Mouse (Mus musculus) stomach, embryonic 14.5 days (tissue): ENCODE measurements at regions not wholly inside any gene's neighbourhood (a gene's known extent, or its start where the extent isn't known, plus 50 kb on each side); places are given as distances from the start of the nearest gene placed in this dataset.

Experiments
- ATAC-seq: fragments of 200-750 bp; cut with Nextera tagmentation; 2 replicates; pipeline ENCODE4 v1.8.0; 2017; ENCODE audit warnings: low read depth, moderate TSS enrichment; ENCODE audit not compliant: insufficient number of reproducible peaks, insufficient read depth, low FRiP score
- H3K27ac ChIP-seq: fragments of 300-500 bp; sonication (generic); 2 replicates; pipeline ENCODE4 v1.5.1; 2014; ENCODE audit warnings: mild to moderate bottlenecking, low read length, moderate library complexity, mixed read lengths
- H3K27me3 ChIP-seq: fragments of 300-500 bp; sonication (generic); 2 replicates; pipeline ENCODE4 v1.6.1; 2014; ENCODE audit warnings: low read length, control low read depth, mixed read lengths; ENCODE audit not compliant: control insufficient read depth, insufficient read depth
- H3K36me3 ChIP-seq: fragments of 300-500 bp; sonication (generic); 2 replicates; pipeline ENCODE4 v1.6.1; 2014; ENCODE audit warnings: mild to moderate bottlenecking, control low read depth, low read length, moderate library complexity, mixed read lengths; ENCODE audit not compliant: control insufficient read depth, insufficient read depth
- H3K4me1 ChIP-seq: fragments of 300-500 bp; sonication (generic); 2 replicates; pipeline ENCODE4 v1.6.1; 2014; ENCODE audit warnings: low read length, control low read depth, mixed read lengths; ENCODE audit not compliant: control insufficient read depth, insufficient read depth
- H3K4me2 ChIP-seq: fragments of 300-500 bp; sonication (generic); replicated peaks from 2 replicates; pipeline ENCODE4 v1.6.1; 2014; ENCODE audit warnings: low read depth, low read length, control low read depth
- H3K4me3 ChIP-seq: fragments of 300-500 bp; sonication (generic); 2 replicates; pipeline ENCODE4 v1.5.1; 2014; ENCODE audit warnings: low read depth, low read length, control low read depth
- H3K9ac ChIP-seq: fragments of 300-500 bp; sonication (generic); replicated peaks from 2 replicates; pipeline ENCODE4 v1.6.1; 2014; ENCODE audit warnings: low read depth, mild to moderate bottlenecking, control low read depth, low read length, moderate library complexity, mixed read lengths
- H3K9me3 ChIP-seq: fragments of 300-500 bp; sonication (generic); 2 replicates; pipeline ENCODE4 v1.6.1; 2016; ENCODE audit warnings: low read depth, low read length, control low read depth; ENCODE audit not compliant: control insufficient read depth
- WGBS: fragments of 180-500 bp; shearing (Covaris S2); extraction: QIAGEN DNeasy Blood & Tissue Kit; methylation state at CpG from one replicate; pipeline ENCODE4 v1.1.7; 2014; 5-methylcytosine and 5-hydroxymethylcytosine counted together

- H3K4me2 ChIP-seq: no peak overlapping the region
- ATAC-seq: no peak
- no peaks in the 10 kb centered on the region for H3K27me3 ChIP-seq
- WGBS: 62% methylated on average over 5 of the region's 5 CpGs
- no peak overlapping the region for H3K27ac ChIP-seq
- H3K9me3 ChIP-seq: no peaks in the 10 kb centered on the region
- no peak overlapping the region for H3K9ac ChIP-seq
- H3K4me1 ChIP-seq: 0 out of 2 replicates have a peak, but pooled peaks cover 2% of the 10 kb centered on the region
- no peaks in the 10 kb centered on the region for H3K36me3 ChIP-seq
- H3K4me3 ChIP-seq: no peak overlapping the region
These were observed 116.5 kb downstream of the Edn3 start for GRCm38 (mm10) chr2:174876886-174877285.

GRCm38 (mm10) chr2:174878979-174879378, 118.6 kb downstream of the Edn3 start:
- no peaks in the 10 kb centered on the region for H3K27me3 ChIP-seq
- H3K27ac ChIP-seq: no peak overlapping the region
- no peaks in the 10 kb centered on the region for H3K9me3 ChIP-seq
- no peak overlapping the region for H3K9ac ChIP-seq
- H3K4me2 ChIP-seq: no peak overlapping the region
- H3K36me3 ChIP-seq: no peaks in the 10 kb centered on the region
- ATAC-seq: no peak
- H3K4me1 ChIP-seq: no peaks in the 10 kb centered on the region
- 20% methylated on average over 4 of the region's 4 CpGs for WGBS
- no peak overlapping the region for H3K4me3 ChIP-seq

- WGBS: 81% methylated on average over 13 of the region's 13 CpGs
- 0 out of 2 replicates have a peak, but pooled peaks cover 5% of the 10 kb centered on the region for H3K4me1 ChIP-seq
- ATAC-seq: no peak
These were observed 120.2 kb downstream of the Edn3 start for GRCm38 (mm10) chr2:174880659-174881058.

GRCm38 (mm10) chr2:174884232-174885225, 124.1 kb downstream of the Edn3 start:
- H3K9me3 ChIP-seq: no peaks in the 10 kb centered on the region
- no peaks in the 10 kb centered on the region for H3K27me3 ChIP-seq
- H3K9ac ChIP-seq: no peak overlapping the region
- ATAC-seq: no peak
- H3K4me2 ChIP-seq: no peak overlapping the region
- H3K27ac ChIP-seq: peak overlapping the region; percentile 10; the same call in 1 of the 2 replicates
- H3K4me1 ChIP-seq: 0 out of 2 replicates have a peak, but pooled peaks cover 5% of the 10 kb centered on the region
- H3K36me3 ChIP-seq: no peaks in the 10 kb centered on the region
- no peak overlapping the region for H3K4me3 ChIP-seq
- 43% methylated on average over 19 of the region's 19 CpGs for WGBS

More at GRCm38 (mm10) chr2:174880659-174881058, 120.2 kb downstream of the Edn3 start:
- Histone ChIP-seq H3K27ac (no peak overlapping the region), H3K4me3 (no peak overlapping the region), H3K36me3 (no peaks in the 10 kb centered on the region), H3K27me3 (no peaks in the 10 kb centered on the region), H3K4me2 (no peak overlapping the region), H3K9ac (no peak overlapping the region), H3K9me3 (no peaks in the 10 kb centered on the region)

- Histone ChIP-seq H3K9me3 (no peaks in the 10 kb centered on the region), H3K27me3 (no peaks in the 10 kb centered on the region), H3K9ac (no peak overlapping the region), H3K4me1 (no peaks in the 10 kb centered on the region), H3K4me2 (no peak overlapping the region), H3K36me3 (no peaks in the 10 kb centered on the region), H3K4me3 (no peak overlapping the region), H3K27ac (no peak overlapping the region)
- WGBS: 76% methylated on average over 7 of the region's 7 CpGs
- no peak for ATAC-seq
These were observed 117.4 kb upstream of the Gm14444 start for GRCm38 (mm10) chr2:174892658-174893057.

GRCm38 (mm10) chr2:174897424-174897823, 112.6 kb upstream of the Gm14444 start:
- H3K9me3 ChIP-seq: no peaks in the 10 kb centered on the region
- no peak overlapping the region for H3K4me3 ChIP-seq
- H3K4me2 ChIP-seq: no peak overlapping the region
- ATAC-seq: no peak
- no peaks in the 10 kb centered on the region for H3K27me3 ChIP-seq
- H3K9ac ChIP-seq: no peak overlapping the region
- no peaks in the 10 kb centered on the region for H3K4me1 ChIP-seq
- no peaks in the 10 kb centered on the region for H3K36me3 ChIP-seq
- WGBS: 40% methylated on average over 8 of the region's 8 CpGs
- no peak overlapping the region for H3K27ac ChIP-seq

- Histone ChIP-seq H3K4me2 (no peak overlapping the region), H3K27ac (no peak overlapping the region), H3K9ac (no peak overlapping the region), H3K36me3 (no peaks in the 10 kb centered on the region), H3K9me3 (no peaks in the 10 kb centered on the region), H3K4me1 (no peaks in the 10 kb centered on the region), H3K4me3 (no peak overlapping the region), H3K27me3 (no peaks in the 10 kb centered on the region)
- peak; percentile 1; the same call in 1 of the 2 replicates for ATAC-seq
- WGBS: 64% methylated on average over 5 of the region's 5 CpGs
These were observed 109.9 kb upstream of the Gm14444 start for GRCm38 (mm10) chr2:174899940-174900670.

GRCm38 (mm10) chr2:174900671-174900991, 109.4 kb upstream of the Gm14444 start:
- Histone ChIP-seq H3K36me3 (no peaks in the 10 kb centered on the region), H3K4me3 (no peak overlapping the region), H3K9me3 (no peaks in the 10 kb centered on the region), H3K4me1 (no peaks in the 10 kb centered on the region), H3K27ac (no peak overlapping the region), H3K27me3 (no peaks in the 10 kb centered on the region), H3K9ac (no peak overlapping the region), H3K4me2 (no peak overlapping the region)
- peak; percentile 25; the same call in 1 of the 2 replicates for ATAC-seq
